Mouse (Mus musculus): ENCODE measurements at regions not wholly inside any gene's neighbourhood (a gene's known extent, or its start where the extent isn't known, plus 50 kb on each side); places are given as distances from the start of the nearest gene placed in this dataset.

DNA sequence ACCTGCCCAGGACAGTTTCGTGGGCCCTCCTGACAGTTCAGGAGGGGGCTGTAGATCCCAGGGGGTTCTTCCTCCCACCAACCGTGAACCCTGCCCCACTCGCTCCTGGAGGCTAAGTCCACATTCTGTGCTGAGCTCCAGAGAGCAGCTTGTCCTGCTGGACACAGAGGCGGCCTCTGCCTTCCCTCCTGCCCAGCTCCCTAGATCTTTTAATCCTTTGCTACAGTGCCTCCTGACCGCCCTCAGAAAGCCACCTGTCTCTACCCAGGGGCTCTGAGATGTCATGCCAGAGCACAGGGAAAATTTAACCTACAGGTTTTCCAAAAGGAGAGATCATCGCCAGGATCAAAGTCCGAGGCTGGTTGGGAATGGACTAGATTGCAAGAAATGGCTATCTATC lies 84.7 kb upstream of the Zfp703 start:
- DNase-seq = no peak

DNA sequence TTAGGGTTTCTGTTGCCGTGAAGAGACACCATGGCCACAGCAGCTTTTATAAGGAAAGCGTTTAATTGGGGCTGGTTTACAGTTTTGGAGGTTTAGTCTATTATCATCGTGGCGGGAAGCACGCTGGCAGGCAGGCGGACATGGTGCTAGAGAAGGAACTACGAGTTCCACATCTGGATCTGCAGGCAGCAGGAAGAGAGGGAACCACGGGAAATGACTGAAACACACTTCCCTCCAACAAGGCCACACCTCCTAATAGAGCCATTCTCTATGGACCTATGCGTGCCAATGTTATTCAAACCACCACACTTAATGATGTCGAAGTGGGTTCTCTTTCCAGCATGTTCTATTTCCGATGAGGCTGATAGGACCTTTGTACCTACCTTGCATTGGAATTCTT lies 81.3 kb upstream of the Zfp703 start:
- DNase-seq = no peak

DNA sequence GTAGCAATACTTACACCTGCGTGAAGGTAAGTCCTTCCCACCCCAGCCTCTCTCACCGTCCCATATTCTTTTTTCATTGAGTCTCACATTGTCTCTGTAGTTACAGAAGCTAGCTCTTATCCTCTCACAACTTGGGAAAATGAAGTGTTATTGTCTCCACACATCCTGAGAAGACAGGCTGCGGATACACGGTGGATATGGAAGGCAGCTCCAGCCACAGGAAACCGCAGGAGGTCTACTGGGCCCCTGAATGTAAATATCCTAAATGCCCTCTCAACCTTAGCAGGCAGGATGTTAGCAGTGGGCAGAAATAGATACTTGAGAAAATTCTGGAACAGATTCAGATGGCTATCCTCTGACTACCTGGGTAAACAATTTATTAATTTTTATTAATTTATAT lies 73.8 kb upstream of the Zfp703 start:
- DNase-seq = no peak

DNA sequence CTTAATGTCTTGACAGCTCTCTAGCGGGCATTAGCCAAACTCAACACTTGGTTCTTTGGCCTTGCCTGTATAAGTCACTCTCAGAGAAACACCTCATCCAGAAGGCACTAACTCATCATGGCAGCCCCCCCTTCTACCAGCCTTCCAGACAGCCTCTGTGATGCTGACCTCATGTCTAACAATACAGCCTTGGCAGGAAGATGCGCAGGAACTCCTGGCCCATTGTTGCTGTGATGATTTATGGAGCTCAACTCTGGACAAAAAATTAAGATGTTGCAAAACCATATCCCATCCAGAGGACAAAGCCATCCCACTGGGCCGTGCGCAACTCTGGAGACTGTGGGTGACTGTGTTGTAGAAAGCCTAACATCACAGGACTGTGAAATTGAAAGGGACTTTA lies 70.9 kb upstream of the Zfp703 start:
- DNase-seq = peak; percentile 11

DNA sequence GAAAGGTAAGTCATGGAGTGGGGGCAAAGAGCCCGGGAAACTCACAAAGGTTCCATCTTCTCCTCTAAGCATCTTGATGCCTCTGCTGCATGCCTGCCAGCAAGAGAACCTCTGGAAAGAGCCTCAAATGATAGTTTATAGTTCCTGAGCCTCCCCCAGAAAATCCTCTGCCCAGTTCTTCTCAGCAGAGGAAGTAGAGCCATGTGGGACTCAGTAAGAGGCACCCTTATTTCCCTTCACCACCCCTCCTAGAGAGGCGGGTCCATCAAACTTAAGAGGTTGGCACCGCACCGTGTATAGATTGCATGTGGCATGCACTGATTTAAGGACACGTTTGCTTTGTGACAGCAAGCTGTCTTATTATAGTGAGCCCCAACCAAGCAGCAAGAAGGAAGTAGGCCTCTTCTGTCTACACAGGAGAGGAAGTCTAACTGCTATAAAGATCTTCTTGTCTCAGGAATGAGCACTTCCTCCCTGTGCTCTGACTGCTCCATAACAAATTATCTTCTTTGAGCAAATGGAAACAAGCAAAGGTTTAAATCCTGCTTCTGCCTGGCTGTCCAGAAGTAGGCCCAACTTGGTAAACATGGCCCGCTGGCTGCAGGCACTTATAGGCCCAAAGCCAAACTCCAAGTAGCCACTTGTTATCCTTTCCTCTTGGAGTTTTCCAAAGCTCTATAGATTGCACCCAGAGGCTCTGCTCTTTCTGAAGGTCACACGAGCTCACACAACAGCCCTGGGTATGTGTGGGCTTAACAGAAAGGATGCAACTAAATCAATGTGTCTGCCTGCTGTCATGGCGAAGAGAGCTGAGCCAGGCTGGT lies 69.6 kb upstream of the Zfp703 start:
- no peak for DNase-seq

DNA sequence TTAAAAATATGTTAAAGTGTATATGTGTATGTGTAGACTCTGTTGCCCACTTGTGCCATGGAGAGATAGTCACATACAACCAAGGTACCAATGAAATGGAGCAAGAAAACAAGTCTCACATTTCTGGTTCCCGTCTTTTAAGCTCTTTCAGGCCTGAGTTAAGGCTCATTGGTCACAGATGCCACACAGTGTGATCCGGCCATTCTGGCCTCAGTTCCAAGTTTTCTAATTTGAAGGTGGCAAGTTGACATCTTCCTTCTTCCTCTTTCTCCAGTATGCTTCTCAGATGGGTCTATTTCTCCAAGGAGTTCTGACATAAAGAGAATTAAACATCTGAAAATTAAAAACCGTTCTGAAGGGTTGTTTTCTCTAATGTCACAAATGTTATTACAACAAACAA lies 66.9 kb upstream of the Zfp703 start:
- DNase-seq = no peak

DNA sequence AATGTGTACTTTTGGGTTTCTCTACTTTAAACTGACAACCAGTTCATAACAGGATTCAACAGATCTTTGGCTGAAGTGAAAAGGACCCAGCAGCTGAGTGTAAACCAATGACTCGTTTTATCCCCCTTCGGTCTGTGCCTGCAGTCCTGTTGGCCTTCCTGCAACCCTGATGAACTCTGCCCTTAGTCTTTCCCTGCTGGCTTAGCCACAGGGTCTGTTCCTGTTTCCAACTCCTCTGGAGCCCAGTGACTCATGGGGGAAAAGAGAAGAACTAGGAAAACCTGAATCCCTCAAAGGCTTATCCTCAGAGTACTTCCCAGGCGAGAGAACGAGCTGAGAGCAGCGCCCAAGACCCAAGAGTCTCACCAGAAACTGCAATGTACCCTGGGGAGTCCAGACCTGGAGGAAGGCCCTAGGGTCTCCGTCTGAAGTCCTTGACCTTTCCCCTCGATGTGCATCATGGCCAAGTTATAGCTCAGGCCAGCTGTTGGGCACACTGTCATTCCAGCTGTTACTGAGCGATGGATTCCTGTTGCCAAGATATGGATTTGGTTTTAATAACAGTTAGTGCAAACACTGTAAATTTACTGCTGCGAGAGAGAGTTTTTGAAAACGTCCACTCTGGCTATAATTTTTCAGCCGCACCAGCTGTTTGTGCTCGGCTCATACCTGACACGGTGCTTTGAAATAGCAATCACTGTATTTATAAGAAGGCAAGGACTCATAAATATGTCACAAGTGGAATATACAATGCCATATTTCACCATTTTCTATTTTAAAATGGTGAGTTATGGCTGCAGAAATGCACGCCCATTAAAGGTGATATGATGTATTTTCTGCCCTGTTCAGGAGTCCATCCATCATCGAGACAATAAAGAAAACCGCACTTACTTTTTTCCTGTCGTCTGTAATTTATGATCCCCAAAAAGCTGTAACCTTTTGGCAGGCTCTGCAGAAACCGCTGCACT lies 63.3 kb upstream of the Zfp703 start:
- no peak for DNase-seq

DNA sequence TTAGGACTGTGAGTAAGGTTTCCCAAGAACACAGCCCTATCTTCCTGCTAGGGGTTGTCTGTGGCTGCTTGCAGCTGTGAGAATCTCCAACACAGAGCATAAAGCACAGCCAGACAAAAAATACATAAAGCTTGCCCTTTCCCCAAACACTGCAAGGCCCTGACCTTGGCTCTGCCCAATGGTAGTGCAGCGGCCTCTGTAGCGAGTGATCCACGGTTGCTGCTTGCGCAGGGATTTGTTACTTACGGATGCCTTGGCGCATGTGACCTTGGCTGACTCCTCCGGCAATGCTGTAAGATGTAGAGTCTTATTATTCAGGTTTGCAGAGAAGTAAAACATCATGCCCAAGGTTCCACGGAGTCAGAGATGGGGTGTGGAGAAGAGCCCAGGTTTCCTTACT lies 61.4 kb upstream of the Zfp703 start:
- no peak for DNase-seq

DNA sequence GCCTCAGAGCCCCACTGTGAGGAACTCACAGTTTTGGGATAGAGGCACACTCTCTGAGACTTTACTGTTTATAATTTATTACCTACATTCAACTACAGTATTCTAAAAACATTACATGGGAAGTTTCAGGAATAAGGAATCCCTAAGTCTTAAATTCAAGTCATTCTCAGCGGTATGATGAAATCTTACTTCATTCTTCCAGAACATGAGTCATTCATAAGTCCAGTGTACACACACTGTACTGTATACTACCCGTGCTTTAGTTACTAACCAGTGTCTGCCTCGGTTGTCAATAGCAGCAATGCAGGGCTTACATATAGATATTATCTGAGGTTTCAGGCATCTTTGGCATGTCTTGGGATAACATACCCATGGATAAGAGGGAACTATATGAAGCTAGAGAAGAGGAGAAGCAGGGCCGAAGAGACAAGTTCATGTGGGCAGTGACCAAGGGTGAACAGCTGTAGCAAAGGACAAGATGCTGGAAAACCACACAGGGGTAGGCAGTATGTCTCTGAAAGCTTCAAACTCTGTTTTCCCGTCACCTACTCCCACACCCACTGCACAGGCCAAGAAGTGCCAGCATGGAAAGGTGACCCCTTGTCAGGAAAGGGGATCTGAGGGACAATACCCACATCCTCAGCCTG lies 55.5 kb upstream of the Zfp703 start:
- no peak for DNase-seq

DNA sequence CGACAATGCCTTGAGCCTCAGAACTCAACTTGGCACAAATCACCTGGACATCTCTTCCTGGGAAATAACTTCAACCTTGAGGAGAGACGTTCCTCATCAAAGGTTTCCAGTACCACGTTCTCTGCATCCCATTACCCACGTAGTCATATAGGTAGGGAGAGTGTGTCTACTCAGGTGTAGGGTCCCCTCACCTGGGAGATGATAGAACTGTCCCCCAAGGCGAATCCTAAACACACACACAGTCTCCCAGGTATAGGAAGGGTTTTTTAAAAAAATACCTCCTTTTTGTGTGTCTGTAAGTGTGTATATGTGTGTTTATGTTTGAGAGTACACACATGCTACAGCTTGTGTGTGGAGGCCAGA lies 55.0 kb upstream of the Zfp703 start:
- DNase-seq = no peak

DNA sequence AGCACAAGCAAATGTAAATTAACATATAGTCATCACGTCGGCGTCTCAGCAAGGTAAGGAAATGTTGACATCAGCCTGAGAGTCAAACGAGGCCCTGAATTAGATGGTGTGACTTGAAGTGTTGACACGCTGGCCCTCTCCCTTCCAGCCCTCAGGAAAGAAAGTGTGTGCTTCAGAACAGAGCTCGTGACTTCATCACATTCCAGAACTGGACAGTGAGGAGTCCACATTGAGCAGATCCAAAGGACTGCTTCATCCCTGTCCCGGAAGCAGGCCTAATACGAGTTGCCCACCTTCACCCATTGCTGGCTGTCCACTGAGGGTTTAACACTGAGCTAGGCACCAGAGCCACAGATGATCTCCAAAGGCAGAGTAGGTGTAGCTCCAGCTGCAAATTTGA lies 54.0 kb upstream of the Zfp703 start:
- DNase-seq = no peak

Measured in kidney, adult 18-20 months (tissue).